Mouse (Mus musculus) fibroblast of lung, adult 2 months (primary cell): ENCODE results near the gene Cnnm3.

Source experiments
- DNase-seq: peaks from one replicate; pipeline ENCODE4 v3.0.0-alpha.2; 2011; ENCODE audit warnings: low read depth

Gene Cnnm3

GRCm38 (mm10) chr1:36511289-36512021 lies at the start of gene Cnnm3:
Cnnm3 (plus strand) TSS chr1:36511867.
- peak; percentile 85 for DNase-seq

- DNase-seq, result no peak
Observed at GRCm38 (mm10) chr1:36465641-36466160, 46.0 kb upstream of the Cnnm3 start.

GRCm38 (mm10) chr1:36467446-36467845 lies 44.2 kb upstream of the Cnnm3 start:
- DNase-seq, result no peak

GRCm38 (mm10) chr1:36469811-36470444 lies 41.7 kb upstream of the Cnnm3 start:
- DNase-seq, result no peak

- peak; percentile 48 for DNase-seq
Observed at GRCm38 (mm10) chr1:36471181-36472105, 40.2 kb upstream of the Cnnm3 start, which contains the start of gene Cnnm4. Cnnm4 (plus strand) TSS chr1:36471620.

GRCm38 (mm10) chr1:36472106-36472440 lies 39.6 kb upstream of the Cnnm3 start:
- no peak for DNase-seq

- DNase-seq, result no peak
Observed at GRCm38 (mm10) chr1:36473211-36473780, 38.4 kb upstream of the Cnnm3 start.

- no peak for DNase-seq
Observed at GRCm38 (mm10) chr1:36474646-36475045, 37.0 kb upstream of the Cnnm3 start.

- no peak for DNase-seq
Observed at GRCm38 (mm10) chr1:36475480-36476110, 36.1 kb upstream of the Cnnm3 start.

GRCm38 (mm10) chr1:36476426-36476825 lies 35.2 kb upstream of the Cnnm3 start:
- DNase-seq, result no peak

- no peak for DNase-seq
Observed at GRCm38 (mm10) chr1:36478343-36478795, 33.3 kb upstream of the Cnnm3 start.

- DNase-seq, result no peak
Observed at GRCm38 (mm10) chr1:36479903-36480899, 31.5 kb upstream of the Cnnm3 start.

GRCm38 (mm10) chr1:36483825-36484224 lies 27.8 kb upstream of the Cnnm3 start:
- no peak for DNase-seq

GRCm38 (mm10) chr1:36485080-36485479 lies 26.6 kb upstream of the Cnnm3 start:
- DNase-seq, result no peak

- DNase-seq, result no peak
Observed at GRCm38 (mm10) chr1:36487111-36487510, 24.6 kb upstream of the Cnnm3 start.

- DNase-seq, result no peak
Observed at GRCm38 (mm10) chr1:36489661-36490060, 22.0 kb upstream of the Cnnm3 start.

- DNase-seq, result peak; percentile 79
Observed at GRCm38 (mm10) chr1:36492416-36493139, 19.1 kb upstream of the Cnnm3 start.

GRCm38 (mm10) chr1:36493299-36493698 lies 18.4 kb upstream of the Cnnm3 start:
- DNase-seq, result no peak

- no peak for DNase-seq
Observed at GRCm38 (mm10) chr1:36496719-36497118, 14.9 kb upstream of the Cnnm3 start.
